Mouse (Mus musculus) forebrain, embryonic 11.5 days (tissue): ENCODE data around the gene Mrnip. TPM values are rescaled to one million over a fixed set of nuclear protein-coding genes. Genes with fewer than 3 reads are reported as not detected.

Source experiments
- ATAC-seq: fragments of 200-750 bp; cut with Nextera tagmentation; replicated peaks from 2 replicates; pipeline ENCODE4 v1.8.0; 2017; ENCODE audit warnings: moderate TSS enrichment; ENCODE audit not compliant: low FRiP score
- DNase-seq: peaks from one replicate; pipeline ENCODE4 v3.0.0-alpha.2; 2017; ENCODE audit warnings: low spot score
- H3K27ac ChIP-seq: fragments of 300-500 bp; sonication (generic); 2 replicates; pipeline ENCODE4 v1.5.1; 2014; ENCODE audit warnings: low read depth, low read length
- H3K27me3 ChIP-seq: fragments of 300-500 bp; sonication (generic); 2 replicates; pipeline ENCODE4 v1.6.1; 2014; ENCODE audit warnings: mild to moderate bottlenecking, low read length, mixed read lengths; ENCODE audit not compliant: control insufficient read depth, insufficient read depth
- H3K36me3 ChIP-seq: fragments of 300-500 bp; sonication (generic); 2 replicates; pipeline ENCODE4 v1.6.1; 2014; ENCODE audit warnings: mild to moderate bottlenecking, low read length, moderate library complexity, mixed read lengths; ENCODE audit not compliant: control insufficient read depth, insufficient read depth
- H3K4me1 ChIP-seq: fragments of 300-500 bp; sonication (generic); replicated peaks from 2 replicates; pipeline ENCODE4 v1.6.1; 2014; ENCODE audit warnings: low read length, mixed read lengths; ENCODE audit not compliant: control insufficient read depth, insufficient read depth
- H3K4me2 ChIP-seq: fragments of 300-500 bp; sonication (generic); 2 replicates; pipeline ENCODE4 v1.6.1; 2014; ENCODE audit warnings: low read depth, mild to moderate bottlenecking, low read length, moderate library complexity, mixed read lengths; ENCODE audit not compliant: severe bottlenecking
- H3K4me3 ChIP-seq: fragments of 300-500 bp; sonication (generic); 2 replicates; pipeline ENCODE4 v1.5.1; 2014; ENCODE audit warnings: low read depth, low read length
- H3K9ac ChIP-seq: fragments of 300-500 bp; sonication (generic); 2 replicates; pipeline ENCODE4 v1.6.1; 2014; ENCODE audit warnings: low read length
- H3K9me3 ChIP-seq: fragments of 300-500 bp; sonication (generic); 2 replicates; pipeline ENCODE4 v1.6.1; 2016; ENCODE audit warnings: low read length, mixed read lengths; ENCODE audit not compliant: control insufficient read depth
- WGBS: fragments of 180-500 bp; shearing (Covaris S2); extraction: QIAGEN DNeasy Blood & Tissue Kit; methylation state at CpG from one replicate; pipeline ENCODE4 v1.1.7; 2014; 5-methylcytosine and 5-hydroxymethylcytosine counted together
- polyA plus RNA-seq: library from polyadenylated mRNA; unstranded; fragments of >200 nt; fragmentation: Nextera tagmentation; extraction: Ambion mirVana; gene quantifications from 2 replicates; pipeline ENCODE4 v1.2.1, GENCODE M21; 2014

The Mrnip gene
- polyA plus RNA-seq, 1 experiment from 2014 or later: 21.1 TPM

- Histone ChIP-seq H3K9ac (no peak overlapping the region), H3K36me3 (no peaks in the 10 kb centered on the region), H3K4me3 (no peak overlapping the region), H3K4me1 (no peaks in the 10 kb centered on the region), H3K4me2 (no peak overlapping the region), H3K27me3 (no peaks in the 10 kb centered on the region), H3K27ac (no peak overlapping the region), H3K9me3 (no peaks in the 10 kb centered on the region)
- WGBS: 83% methylated on average over 7 of the region's 7 CpGs
- DNase-seq: no peak
- no peak for ATAC-seq
These were observed 14.4 kb downstream of the Mrnip start for GRCm38 (mm10) chr11:50188682-50189081.

- DNase-seq (no peak), ATAC-seq (no peak)
- no peaks in the 10 kb centered on the region for H3K27me3 ChIP-seq
- no peak overlapping the region for H3K4me3 ChIP-seq
- no peak overlapping the region for H3K9ac ChIP-seq
- no peaks in the 10 kb centered on the region for H3K9me3 ChIP-seq
- H3K36me3 ChIP-seq: no peaks in the 10 kb centered on the region
- no peak overlapping the region for H3K4me2 ChIP-seq
- WGBS: 95% methylated on average over 4 of the region's 4 CpGs
- H3K27ac ChIP-seq: no peak overlapping the region
- no peaks in the 10 kb centered on the region for H3K4me1 ChIP-seq
These were observed 16.1 kb downstream of the Mrnip start for GRCm38 (mm10) chr11:50190362-50190761.

GRCm38 (mm10) chr11:50192278-50192677 is 18.0 kb downstream of the Mrnip start:
- Histone ChIP-seq H3K9me3 (no peaks in the 10 kb centered on the region), H3K4me2 (no peak overlapping the region), H3K4me3 (no peak overlapping the region), H3K9ac (no peak overlapping the region), H3K4me1 (no peaks in the 10 kb centered on the region), H3K27me3 (no peaks in the 10 kb centered on the region), H3K36me3 (no peaks in the 10 kb centered on the region), H3K27ac (no peak overlapping the region)
- 85% methylated on average over 3 of the region's 3 CpGs for WGBS
- no peak for DNase-seq
- ATAC-seq: no peak

GRCm38 (mm10) chr11:50194070-50194469 is 19.8 kb downstream of the Mrnip start:
- H3K36me3 ChIP-seq: no peaks in the 10 kb centered on the region; the same call in 1 of the 2 replicates
- no peak overlapping the region for H3K4me2 ChIP-seq
- H3K9ac ChIP-seq: no peak overlapping the region
- H3K9me3 ChIP-seq: no peaks in the 10 kb centered on the region
- H3K4me1 ChIP-seq: no peaks in the 10 kb centered on the region
- H3K27ac ChIP-seq: no peak overlapping the region
- DNase-seq (no peak), ATAC-seq (no peak)
- WGBS: 76% methylated on average over 7 of the region's 7 CpGs
- no peak overlapping the region for H3K4me3 ChIP-seq
- H3K27me3 ChIP-seq: no peaks in the 10 kb centered on the region

- 83% methylated on average over 4 of the region's 4 CpGs for WGBS
- no peaks in the 10 kb centered on the region for H3K4me1 ChIP-seq
- H3K9ac ChIP-seq: no peak overlapping the region
- no peak overlapping the region for H3K4me3 ChIP-seq
- no peaks in the 10 kb centered on the region; the same call in 1 of the 2 replicates for H3K36me3 ChIP-seq
- ATAC-seq (no peak), DNase-seq (no peak)
- H3K27me3 ChIP-seq: no peaks in the 10 kb centered on the region
- H3K9me3 ChIP-seq: no peaks in the 10 kb centered on the region
- no peak overlapping the region for H3K4me2 ChIP-seq
- no peak overlapping the region for H3K27ac ChIP-seq
These were observed 20.5 kb downstream of the Mrnip start for GRCm38 (mm10) chr11:50194793-50195192.

GRCm38 (mm10) chr11:50197500-50197899 is 23.3 kb downstream of the Mrnip start:
- Histone ChIP-seq H3K36me3 (peaks cover 15% of the 10 kb centered on the region), H3K4me1 (no peaks in the 10 kb centered on the region), H3K9me3 (no peaks in the 10 kb centered on the region), H3K27ac (no peak overlapping the region), H3K4me3 (no peak overlapping the region), H3K9ac (no peak overlapping the region), H3K27me3 (no peaks in the 10 kb centered on the region), H3K4me2 (no peak overlapping the region)
- no peak for ATAC-seq
- WGBS: 93% methylated on average over 4 of the region's 4 CpGs
- no peak for DNase-seq

- no peak for ATAC-seq
- 87% methylated on average over 3 of the region's 5 CpGs for WGBS
- H3K36me3 ChIP-seq: peaks cover 16% of the 10 kb centered on the region
These were observed 24.1 kb downstream of the Mrnip start for GRCm38 (mm10) chr11:50198219-50198846.

GRCm38 (mm10) chr11:50198916-50199315 is 24.7 kb downstream of the Mrnip start:
- ATAC-seq (no peak), DNase-seq (no peak)
- H3K4me2 ChIP-seq: no peak overlapping the region
- H3K9me3 ChIP-seq: no peaks in the 10 kb centered on the region
- no peak overlapping the region for H3K4me3 ChIP-seq
- H3K36me3 ChIP-seq: peaks cover 16% of the 10 kb centered on the region
- H3K27me3 ChIP-seq: no peaks in the 10 kb centered on the region
- WGBS: 87% methylated on average over 2 of the region's 2 CpGs
- no peak overlapping the region for H3K27ac ChIP-seq
- H3K4me1 ChIP-seq: no peaks in the 10 kb centered on the region
- H3K9ac ChIP-seq: no peak overlapping the region

More at GRCm38 (mm10) chr11:50198219-50198846, 24.1 kb downstream of the Mrnip start:
- H3K4me3 ChIP-seq: no peak overlapping the region
- no peaks in the 10 kb centered on the region for H3K27me3 ChIP-seq
- no peak overlapping the region for H3K4me2 ChIP-seq
- no peaks in the 10 kb centered on the region for H3K9me3 ChIP-seq
- no peaks in the 10 kb centered on the region for H3K4me1 ChIP-seq
- no peak overlapping the region for H3K9ac ChIP-seq
- no peak for DNase-seq
- no peak overlapping the region for H3K27ac ChIP-seq

- no peaks in the 10 kb centered on the region for H3K4me1 ChIP-seq
- no peak overlapping the region for H3K4me3 ChIP-seq
- H3K9ac ChIP-seq: no peak overlapping the region
- H3K36me3 ChIP-seq: peaks cover 27% of the 10 kb centered on the region
- H3K4me2 ChIP-seq: no peak overlapping the region
- DNase-seq: no peak
- WGBS: 91% methylated on average over 8 of the region's 8 CpGs
- H3K9me3 ChIP-seq: no peaks in the 10 kb centered on the region
- no peak for ATAC-seq
- H3K27me3 ChIP-seq: no peaks in the 10 kb centered on the region
- H3K27ac ChIP-seq: no peak overlapping the region
These were observed 26.4 kb downstream of the Mrnip start for GRCm38 (mm10) chr11:50200613-50201012.
